Mouse (Mus musculus): ENCODE measurements around the gene Lrrc25. TPM values are rescaled to one million over a fixed set of nuclear protein-coding genes. Genes with fewer than 3 reads are reported as not detected.

The Lrrc25 gene
- total and polyA plus RNA-seq, 3 experiments: 0.30 to 5.9 (median 2.4) TPM

DNA sequence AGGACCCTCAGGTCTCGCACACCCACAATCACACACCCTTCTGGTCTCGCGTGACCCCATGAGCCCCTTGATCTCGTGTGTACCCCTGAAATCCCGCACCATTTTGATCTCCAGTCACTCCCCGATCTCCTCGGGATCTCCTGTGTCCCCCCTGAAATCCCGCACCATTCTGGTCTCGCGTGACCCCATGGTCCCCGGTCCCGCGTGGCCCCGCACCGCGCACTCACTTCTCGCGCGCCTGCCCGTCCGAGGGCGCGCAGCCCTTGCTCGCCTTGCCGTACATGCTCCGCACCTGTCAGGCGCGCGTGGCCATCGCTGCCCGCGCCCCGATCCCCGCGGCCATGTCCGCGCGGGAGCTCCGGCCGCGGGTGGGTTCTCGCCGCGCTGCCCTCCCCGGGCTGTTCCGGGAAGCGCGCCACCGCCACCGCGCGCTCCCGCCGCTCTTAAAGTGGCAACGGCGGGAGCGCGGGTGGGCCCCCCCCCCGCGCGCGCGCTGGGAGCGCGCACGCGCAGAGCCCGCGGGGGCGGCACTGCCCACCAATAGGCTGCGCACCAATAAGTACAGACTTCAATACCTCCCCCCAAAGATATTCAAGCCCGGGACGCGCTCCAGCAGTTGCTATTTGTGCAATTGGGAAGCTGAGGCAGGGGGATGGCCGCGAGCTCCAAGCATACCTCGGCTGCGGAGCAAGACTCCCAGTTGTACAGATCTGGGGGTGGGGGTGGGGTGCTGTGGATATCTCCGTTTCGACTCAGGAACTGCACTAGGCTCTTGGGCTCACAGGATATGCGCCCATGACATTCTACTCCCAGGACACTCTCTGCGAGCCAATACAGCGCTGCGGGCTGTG, 7.8 kb upstream of the Lrrc25 start (continued):
- TF ChIP-seq MAZ (IDR thresholded peaks at IDR 0.05; ENCODE audit: low read depth, low read length) (peak; percentile 62; the same call in 1 of the 2 replicates), SIN3A (IDR thresholded peaks at IDR 0.05; ENCODE audit: low read length) (peak; percentile 62), MYC (IDR thresholded peaks at IDR 0.05; ENCODE audit: low read depth, low read length) (peak; percentile 30; the same call in 1 of the 2 replicates), CHD2 (IDR thresholded peaks at IDR 0.05; ENCODE audit: low read length) (no peak; the same call in 1 of the 2 replicates), ZKSCAN1 (IDR thresholded peaks at IDR 0.05; ENCODE audit: borderline replicate concordance, low read depth, low read length) (no peak), ZNF384 (IDR thresholded peaks at IDR 0.05; ENCODE audit: low read depth, low read length) (no peak), RAD21 (IDR thresholded peaks at IDR 0.05; ENCODE audit: low read depth, low read length) (no peak), CHD1 (IDR thresholded peaks at IDR 0.05; ENCODE audit: low read depth, low read length) (no peak)

DNA sequence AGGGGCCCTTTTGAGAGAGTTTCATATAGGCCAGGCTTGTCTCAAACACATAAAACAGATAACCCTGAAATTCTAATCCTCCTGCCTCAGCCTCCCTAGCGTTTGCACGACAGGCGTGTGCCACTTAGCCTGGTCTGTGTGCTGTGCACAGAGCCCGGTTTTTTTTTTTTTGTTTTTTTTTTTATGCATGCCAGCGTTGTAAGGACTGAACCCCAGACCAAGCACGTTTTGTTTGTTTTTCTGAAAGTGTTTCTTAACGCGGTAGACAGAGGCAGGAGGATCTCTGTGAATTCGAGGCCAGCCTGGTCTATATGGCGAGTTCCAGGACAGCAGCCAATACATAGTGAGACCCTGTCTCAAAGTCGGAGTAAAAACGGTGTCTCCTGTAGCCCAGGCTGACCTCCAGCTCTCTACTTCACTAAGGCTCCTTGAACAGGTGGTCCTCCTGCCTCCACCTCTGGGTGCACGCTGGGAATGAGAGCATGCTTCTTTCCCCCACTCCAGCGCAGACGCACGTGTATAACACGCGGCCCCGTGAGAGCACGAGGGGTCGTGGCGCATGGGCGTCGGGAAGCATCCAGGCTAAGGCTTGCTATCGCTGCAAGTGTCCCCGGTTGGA, 7.1 kb upstream of the Lrrc25 start, which contains the start of gene Ssbp4:
Gene Ssbp4, minus strand, starts transcription at position 124 of the 619 bp plus-strand sequence.
- peak within 1 kb of the TSS; percentile 81 for H3K9ac ChIP-seq (ENCODE audit: insufficient read depth, low read depth)
- H3K4me3 ChIP-seq (replicated peaks in 1 of 3; ENCODE audit: low read depth in 2 of 3, low read length in 2 of 3, poor library complexity in 1 of 3): peak within 1 kb of the TSS; percentile 77 to 94 (median 79)
- no peaks in the 10 kb centered on the region for H3K9me3 ChIP-seq (replicated peaks; ENCODE audit: low read length)
- H3K4me1 ChIP-seq (ENCODE audit: control insufficient read depth in 1 of 2, insufficient read depth in 2 of 2): peaks cover 22 to 56% of the 10 kb centered on the region in 2 experiments
- peak within 1 kb of the TSS; percentile 76 for H3K27ac ChIP-seq (ENCODE audit: insufficient read depth, low read depth)
- no peak for DNase-seq (ENCODE audit: extremely low read depth)
- H3K79me2 ChIP-seq (replicated peaks; ENCODE audit: control insufficient read depth, extremely low read depth, insufficient read depth, poor library complexity, severe bottlenecking): peaks cover 9% of the 10 kb centered on the region; the same call in 1 of the 2 replicates
- in situ Hi-C loops (cut with MboI; ENCODE audit: low pct_ligation_motif_present, low pct_unique_long_range_greater_than_20kb, low sequenced_read_pairs) (loop anchor here (10.0 kb wide), 1 partner anchor 64 kb away; no protein-coding TSS in a partner anchor), dilution Hi-C loops (cut with MboI; ENCODE audit: extremely low pct_ligation_motif_present, extremely low pct_unique_long_range_greater_than_20kb, low sequenced_read_pairs) (no loop called here)
- peak within 1 kb of the TSS; percentile 84 for H3K4me2 ChIP-seq (ENCODE audit: insufficient read depth, low read depth, poor library complexity, severe bottlenecking)
- H3K36me3 ChIP-seq (replicated peaks in 1 of 2; ENCODE audit: control insufficient read depth in 1 of 2, insufficient read depth in 1 of 2, low read length in 1 of 2): peaks cover 3 to 24% of the 10 kb centered on the region in 2 experiments
- TF ChIP-seq MAX (IDR thresholded peaks at IDR 0.05; ENCODE audit: low read length) (peak; percentile 94), TCF12 (IDR thresholded peaks at IDR 0.05; ENCODE audit: low read depth, low read length) (no peak), MXI1 (IDR thresholded peaks at IDR 0.05; ENCODE audit: low read depth, low read length) (peak; percentile 39), SIN3A (IDR thresholded peaks at IDR 0.05; ENCODE audit: low read length) (peak; percentile 10; the same call in 1 of the 2 replicates), MYC (IDR thresholded peaks at IDR 0.05; ENCODE audit: low read depth, low read length) (peak; percentile 60), IRF4 (IDR thresholded peaks at IDR 0.05; ENCODE audit: low read depth, low read length) (peak; percentile 9; the same call in 1 of the 2 replicates), BHLHE40 (IDR thresholded peaks at IDR 0.05; ENCODE audit: low read depth, low read length) (peak; percentile 73), RCOR1 (conservative IDR thresholded peaks at IDR 0.05; ENCODE audit: low read depth, low read length) (no peak), ZNF384 (IDR thresholded peaks at IDR 0.05; ENCODE audit: low read depth, low read length) (peak; percentile 81), USF1 (IDR thresholded peaks at IDR 0.05; ENCODE audit: low read depth, low read length) (no peak), POLR2AphosphoS2 (IDR thresholded peaks at IDR 0.05; ENCODE audit: low read depth, low read length) (0 out of 2 replicates have a peak, but pooled peaks have one; percentile 49), CTCF (conservative IDR thresholded peaks at IDR 0.05 in 1 of 2, IDR thresholded peaks at IDR 0.05 in 1 of 2; ENCODE audit: low read depth in 2 of 2, low read length in 2 of 2) (no peak)
- no peaks in the 10 kb centered on the region for H3K27me3 ChIP-seq (replicated peaks)
